Mouse (Mus musculus) T-cell, adult 2 months (primary cell): ENCODE data around the gene Pdx1.

Experiments
- DNase-seq: peaks from one replicate; pipeline ENCODE4 v3.0.0; 2022; ENCODE audit warnings: low spot score

Pdx1 gene

DNA sequence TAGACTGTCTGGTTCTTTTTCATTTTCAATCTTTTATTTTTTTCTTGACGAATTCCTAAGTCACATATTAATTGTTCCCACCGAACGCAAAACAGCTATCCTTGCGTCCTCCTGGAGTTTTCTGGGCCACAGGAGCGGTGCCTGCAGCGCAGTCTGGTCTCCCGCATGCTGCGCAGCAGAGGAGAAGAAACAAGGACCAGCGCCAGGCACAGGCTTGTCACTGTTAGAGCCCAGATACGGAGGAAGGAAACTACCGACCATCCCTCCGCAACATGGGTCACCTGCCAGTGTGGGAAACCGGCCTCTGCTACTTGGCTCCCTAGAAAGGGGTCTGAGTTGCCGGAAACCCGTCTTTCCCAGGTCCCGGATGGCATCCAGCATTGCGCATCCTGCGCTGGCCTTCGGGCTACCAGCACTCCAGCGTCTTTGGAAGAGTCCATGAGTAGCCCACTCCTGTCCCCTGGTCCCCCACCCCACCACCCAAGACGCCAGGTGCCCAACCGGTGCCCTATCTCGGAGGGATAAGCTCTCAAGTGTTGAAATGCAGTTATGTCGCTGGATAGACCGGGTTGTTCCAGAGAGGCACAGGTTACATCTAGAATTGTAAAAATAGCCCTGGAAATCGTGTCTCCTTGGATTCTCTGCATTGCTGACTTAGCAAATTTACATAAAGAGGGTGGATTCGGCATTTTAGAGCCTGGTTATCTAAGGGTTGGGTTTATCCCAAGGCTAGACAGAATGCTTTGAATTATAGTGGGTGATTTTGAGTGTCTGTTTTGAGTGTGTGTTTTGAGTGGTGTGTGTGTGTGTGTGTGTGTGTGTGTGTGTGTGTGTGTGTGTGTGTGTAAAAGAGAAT is 43.3 kb downstream of the Pdx1 start:
- no peak for DNase-seq

DNA sequence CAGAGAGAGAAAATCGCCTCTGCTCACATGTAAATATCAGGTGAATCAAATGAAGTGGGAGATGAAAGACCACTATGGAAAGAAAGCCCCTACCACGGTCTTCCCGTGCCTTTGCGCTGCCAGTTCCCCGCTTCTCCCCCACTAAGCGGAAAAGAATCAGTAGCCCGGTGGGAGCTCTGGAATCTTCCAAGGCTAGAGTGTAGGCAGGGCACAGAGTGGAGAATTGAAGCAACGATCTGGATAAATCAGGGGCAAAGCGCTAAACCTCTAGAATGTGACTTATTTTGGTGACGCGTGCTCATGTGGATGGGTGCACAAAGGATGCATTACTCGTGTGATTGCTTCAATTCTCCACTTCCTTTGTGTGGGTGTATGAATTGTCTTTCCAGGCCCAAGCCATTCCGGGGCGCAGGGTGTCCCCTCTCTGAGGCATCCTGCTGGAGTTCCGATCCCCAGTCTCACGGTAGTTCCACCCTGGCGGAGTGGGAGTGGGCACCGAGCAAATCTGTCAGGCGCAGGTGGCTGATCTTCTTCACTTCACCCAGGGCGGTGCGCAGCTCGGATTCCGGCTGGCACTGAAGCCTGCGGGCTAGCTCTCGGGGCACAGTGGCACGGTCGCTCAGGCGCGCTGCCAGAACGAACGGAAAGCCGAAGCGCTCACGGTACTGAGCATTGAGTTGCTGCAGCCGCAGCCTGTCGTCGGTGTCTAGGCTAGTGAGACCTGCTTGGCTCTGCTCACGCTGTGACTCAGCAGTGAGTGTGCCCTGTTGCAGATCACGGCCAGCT is 45.1 kb downstream of the Pdx1 start:
- DNase-seq, result no peak

DNA sequence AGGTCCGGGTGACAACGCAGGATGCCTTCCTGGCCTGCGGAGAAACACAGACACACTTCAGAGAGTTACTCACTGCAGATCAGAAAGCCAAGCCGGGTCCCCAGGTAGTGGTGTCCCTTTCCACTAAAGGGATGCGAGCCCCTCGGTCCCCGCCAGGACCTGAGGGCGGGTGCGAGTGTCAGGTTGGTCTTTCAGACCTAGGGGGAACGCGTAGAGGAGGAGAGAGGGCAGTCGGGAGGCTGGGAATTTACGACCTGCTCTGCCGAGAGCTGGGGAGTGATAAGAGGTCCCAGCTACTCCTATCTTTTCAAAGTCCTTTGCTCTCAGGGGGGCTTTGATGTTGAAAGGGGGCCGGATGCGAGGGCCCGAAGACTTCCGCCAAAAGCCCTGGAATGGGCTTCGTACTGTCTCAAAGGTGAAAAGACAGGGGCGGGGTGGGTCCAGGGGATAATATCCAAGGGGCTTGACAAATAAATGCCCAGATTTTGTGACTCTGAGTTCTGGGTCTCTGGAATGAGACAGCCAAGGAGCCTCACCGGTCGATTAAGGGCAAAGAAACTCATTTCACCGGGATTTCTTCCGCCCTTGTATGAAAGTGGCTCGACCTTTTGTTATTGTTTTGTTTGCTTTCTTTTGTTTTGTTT is 45.8 kb downstream of the Pdx1 start:
- DNase-seq, result no peak

DNA sequence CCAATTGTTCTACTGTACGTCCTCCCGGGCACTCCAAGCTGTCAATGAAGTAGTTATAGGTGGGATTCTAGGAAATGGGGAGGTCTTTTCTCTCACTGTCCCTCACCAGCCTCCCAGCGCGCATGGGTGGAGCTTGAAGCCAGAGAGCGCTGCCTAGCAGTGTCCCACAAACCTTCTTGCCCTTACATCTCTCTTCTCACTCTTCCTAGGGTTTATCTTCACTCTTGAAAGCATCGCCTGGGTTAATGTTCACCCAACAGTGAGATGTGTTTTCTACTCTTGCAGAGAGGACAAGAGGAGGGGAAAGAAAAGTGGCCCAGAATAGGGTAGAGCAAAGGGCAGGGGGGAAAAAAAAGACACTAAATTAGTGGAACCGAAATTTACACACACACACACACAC is 47.6 kb downstream of the Pdx1 start:
- no peak for DNase-seq

DNA sequence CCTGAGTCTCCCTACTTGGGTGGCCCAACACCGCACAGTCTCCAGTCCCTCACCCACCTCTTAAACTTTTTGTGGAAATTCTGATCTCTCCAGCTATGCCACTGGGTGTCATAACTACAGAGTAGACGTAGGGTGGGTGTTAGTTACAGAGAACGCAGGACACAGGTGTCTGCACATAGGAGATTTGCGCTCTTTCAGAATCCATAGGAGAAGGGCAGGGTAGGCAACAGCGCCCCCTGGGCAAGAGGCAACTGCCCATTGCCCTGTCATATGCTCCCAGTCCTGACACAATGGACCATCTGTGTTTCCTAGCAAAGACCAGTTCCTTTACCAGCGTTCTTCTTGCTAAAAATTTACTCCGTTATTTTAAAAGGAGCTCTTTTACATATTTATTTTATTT is 48.2 kb downstream of the Pdx1 start:
- no peak for DNase-seq

DNA sequence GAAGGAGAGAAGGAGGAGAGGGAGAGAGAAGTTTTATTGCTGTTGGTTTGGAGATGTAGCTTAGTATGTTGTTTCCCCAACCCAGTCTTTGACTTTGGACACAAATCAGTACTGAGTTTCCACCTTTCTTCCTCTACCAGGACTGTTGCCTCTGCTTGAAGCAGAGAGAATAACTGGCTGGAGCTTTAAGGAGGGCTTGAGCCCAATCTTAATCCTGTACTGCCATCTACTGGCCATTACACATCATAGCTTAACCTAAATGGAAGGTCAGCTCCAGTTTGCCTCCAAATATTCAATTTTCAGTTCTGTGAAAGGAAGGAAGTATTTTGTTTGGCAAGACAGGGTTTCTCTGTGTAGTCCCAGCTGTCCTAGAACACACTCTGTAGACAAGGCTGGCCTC is 49.9 kb downstream of the Pdx1 start:
- peak; percentile 49 for DNase-seq

DNA sequence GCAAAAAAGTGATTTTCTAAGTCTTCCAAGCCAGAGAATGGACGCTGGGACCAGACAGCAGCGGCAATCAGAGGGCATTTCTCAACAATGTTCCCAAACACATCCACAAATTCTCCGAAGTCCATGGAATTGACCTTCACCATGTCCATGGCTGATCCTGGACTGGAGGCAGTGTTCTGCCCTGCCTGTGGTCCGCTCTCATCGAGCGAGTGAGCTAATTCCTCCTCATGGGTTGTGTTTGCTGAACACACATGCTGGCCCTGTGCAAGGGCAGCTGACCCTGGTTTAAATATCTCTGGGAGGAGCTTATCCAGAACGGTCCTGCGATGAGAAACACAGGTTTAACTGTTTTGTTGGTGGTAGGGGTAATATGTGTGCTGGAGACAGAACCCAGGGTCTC is 52.4 kb downstream of the Pdx1 start, which contains the start of gene Urad:
Urad (minus strand) TSS at position 258 of the 400 bp plus-strand sequence.
- DNase-seq, result no peak

DNA sequence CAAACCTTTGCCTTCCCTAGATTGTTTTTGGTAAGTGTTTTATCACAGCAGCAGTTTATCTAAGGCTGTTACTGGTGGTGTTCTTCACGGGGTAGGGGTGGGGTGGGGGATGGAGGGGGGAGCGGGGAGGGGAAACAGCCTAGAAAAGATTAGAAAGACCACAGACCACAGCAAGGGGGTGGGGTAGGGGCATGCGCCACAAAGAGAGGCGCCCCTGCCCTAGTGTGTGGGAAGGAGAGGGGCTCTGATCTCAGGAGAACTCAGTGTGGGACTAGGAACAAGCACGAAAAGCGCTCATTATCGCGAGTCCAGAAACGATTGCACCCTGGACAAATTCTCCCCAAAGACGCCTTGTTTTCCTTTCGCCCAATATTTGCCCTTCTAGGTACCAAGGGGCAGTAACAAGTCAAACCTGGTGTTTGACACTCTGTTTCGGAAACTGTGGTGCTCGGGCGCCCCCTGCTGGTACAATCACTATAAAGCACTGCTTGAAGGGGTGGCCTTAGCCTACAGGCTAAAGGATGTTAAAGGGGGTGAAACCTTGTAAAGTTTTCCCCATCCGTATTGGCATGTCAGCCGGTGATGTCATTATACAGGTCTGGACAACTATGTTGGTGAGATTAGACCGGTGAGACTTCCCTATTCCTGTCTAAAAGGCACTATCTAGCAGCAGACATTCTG is 53.6 kb downstream of the Pdx1 start:
- DNase-seq, result peak; percentile 79
